Mouse (Mus musculus) limb, embryonic 11.5 days (tissue): ENCODE results near the gene Lce3f. TPM values are rescaled to one million over a fixed set of nuclear protein-coding genes. Genes with fewer than 3 reads are reported as not detected.

Experiments used
- polyA plus RNA-seq: library from polyadenylated mRNA; unstranded; fragments of >200 nt; fragmentation: Nextera tagmentation; extraction: Ambion mirVana; gene quantifications from 2 replicates; pipeline ENCODE4 v1.2.1, GENCODE M21; 2014

Gene Lce3f
- polyA plus RNA-seq, 1 experiment from 2014 or later: not detected

Other genes starting within 250 kb of the Lce3f start
- gene Lce1g, start 239.9 kb upstream of the Lce3f start, polyA plus RNA-seq: not detected in 2 replicates
- gene Lce1h, start 227.2 kb upstream of the Lce3f start, polyA plus RNA-seq: not detected in 2 replicates
- not detected in 2 replicates for gene Lce1i, start 213.3 kb upstream of the Lce3f start, polyA plus RNA-seq
- not detected in 2 replicates for gene Lce1j, start 201.7 kb upstream of the Lce3f start, polyA plus RNA-seq
- gene Lce1k, start 184.3 kb upstream of the Lce3f start, polyA plus RNA-seq: not detected in 2 replicates
- gene Kprp, start 165.0 kb upstream of the Lce3f start, polyA plus RNA-seq: not detected in 2 replicates
- gene Lce1l, start 140.9 kb upstream of the Lce3f start, polyA plus RNA-seq: not detected in 2 replicates
- not detected in 2 replicates for gene 2310050C09Rik, start 122.0 kb upstream of the Lce3f start, polyA plus RNA-seq
- not detected in 2 replicates for gene Lce3a, start 66.0 kb upstream of the Lce3f start, polyA plus RNA-seq
- not detected in 2 replicates for gene Lce3b, start 59.2 kb upstream of the Lce3f start, polyA plus RNA-seq
- gene Lce3c, start 47.7 kb upstream of the Lce3f start, polyA plus RNA-seq: not detected in 2 replicates
- not detected in 2 replicates for gene Lce3d, start 34.8 kb upstream of the Lce3f start, polyA plus RNA-seq
- gene Lce3e, start 25.2 kb upstream of the Lce3f start, polyA plus RNA-seq: not detected in 2 replicates
- not detected in 2 replicates for gene Crct1, start 23.5 kb downstream of the Lce3f start, polyA plus RNA-seq
- not detected in 2 replicates for gene Lce1m, start 26.8 kb downstream of the Lce3f start, polyA plus RNA-seq
- gene Gm4858, start 76.6 kb downstream of the Lce3f start, polyA plus RNA-seq: not detected in 2 replicates
- not detected in 2 replicates for gene Crnn, start 152.6 kb downstream of the Lce3f start, polyA plus RNA-seq
- gene Flg2, start 205.1 kb downstream of the Lce3f start, polyA plus RNA-seq: not detected in 2 replicates